Mouse (Mus musculus): ENCODE measurements around the gene Dph6.

DNA sequence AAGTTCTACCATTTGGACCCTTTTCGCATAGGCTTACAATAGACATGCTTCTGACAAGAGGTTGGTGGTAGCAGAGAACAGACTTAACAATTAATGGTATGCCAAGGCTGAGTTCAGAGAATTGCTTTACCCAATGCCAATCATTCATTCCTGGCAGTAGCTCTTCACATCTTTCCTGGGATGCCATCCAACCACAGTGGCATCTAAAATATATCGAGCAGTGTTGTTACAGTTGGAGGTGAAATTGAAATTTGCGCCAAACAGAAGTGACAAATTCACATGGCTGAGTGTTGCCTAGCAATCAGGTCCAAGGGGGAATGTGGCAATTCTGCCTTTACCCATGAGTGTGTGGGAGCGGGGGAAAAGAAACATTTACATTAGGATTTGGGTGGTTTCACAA lies 32.3 kb upstream of the Dph6 start:
- no peak for TF ChIP-seq GATA1 (IDR thresholded peaks at IDR 0.05; ENCODE audit: borderline replicate concordance, low read length)
- TF ChIP-seq FLI1 (IDR thresholded peaks at IDR 0.05; ENCODE audit: low read length) = no peak

Data from megakaryocyte, embryonic 14.5 days (primary cell).